Comparison of ENCODE assay signal across 8 mouse cellular contexts in the genomic region with DNA sequence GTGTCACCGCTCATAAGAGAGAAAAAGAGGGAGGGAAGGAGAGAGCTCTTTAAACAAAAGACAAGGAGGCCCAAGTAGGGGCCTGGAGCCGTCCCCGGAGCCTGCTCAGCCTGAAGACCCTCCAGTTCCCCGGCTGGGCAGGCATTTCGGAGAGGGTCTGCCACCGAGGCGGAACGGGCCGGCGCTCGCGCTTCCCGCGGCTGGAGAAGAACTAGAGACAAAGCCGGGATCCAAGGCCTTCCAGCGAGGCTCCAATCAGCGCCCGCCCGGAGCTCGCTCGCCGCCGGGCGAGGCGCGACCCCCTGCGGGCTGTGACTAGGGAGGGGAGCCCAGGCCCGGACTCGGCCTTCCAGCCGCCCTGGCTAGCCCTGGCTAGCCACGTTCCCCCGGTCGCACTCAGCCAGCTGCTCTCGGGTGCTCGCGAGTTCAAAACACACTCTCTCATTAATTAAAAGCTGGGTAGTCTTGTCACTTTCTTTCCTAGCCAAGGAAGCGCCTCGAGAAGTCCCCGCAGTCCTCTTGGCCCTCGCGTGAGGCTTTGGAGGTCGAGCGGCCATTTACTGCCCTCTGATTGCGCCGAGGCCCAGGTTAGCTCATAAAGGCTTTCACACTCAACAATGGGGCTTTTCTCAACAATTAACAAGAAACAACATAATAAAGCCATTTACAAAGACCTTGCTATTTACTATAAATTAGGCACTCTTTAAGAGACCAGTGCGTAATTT. TPM values are rescaled to one million over a fixed set of nuclear protein-coding genes. Genes with fewer than 3 reads are reported as not detected.
A peak's percentile ranks its signal among the peaks of the same experiment; 100 is the strongest.
DNase-seq lines count a peak whose midpoint lies in the region; ATAC-seq lines count a peak whose summit lies in the region.

No protein-coding gene starts in this region.

- peak overlapping the region; percentile 20 for H3K4me3 ChIP-seq in kidney, embryonic 14.5 days (ENCODE audit: low read length)
- H3K4me3 ChIP-seq in hindbrain, embryonic 11.5 days (ENCODE audit: low read depth, low read length): peak overlapping the region; percentile 93
- H3K4me3 ChIP-seq in midbrain, embryonic 10.5 days: peak overlapping the region; percentile 81

- H3K9ac ChIP-seq in kidney, embryonic 14.5 days (ENCODE audit: low read depth, low read length): peak overlapping the region; percentile 73
- H3K9ac ChIP-seq in hindbrain, embryonic 11.5 days (ENCODE audit: low read depth, low read length): peak overlapping the region; percentile 75

- 6% methylated on average over 46 of the region's 46 CpGs for WGBS in kidney, embryonic 14.5 days
- WGBS in hindbrain, embryonic 11.5 days: 1% methylated on average over 46 of the region's 46 CpGs
- under 1% methylated on average over 46 of the region's 46 CpGs for WGBS in midbrain, embryonic 10.5 days

- H3K27ac ChIP-seq in kidney, embryonic 14.5 days (ENCODE audit: low read depth, low read length): peak overlapping the region; percentile 92
- H3K27ac ChIP-seq in hindbrain, embryonic 11.5 days (ENCODE audit: low read depth, low read length): peak overlapping the region; percentile 95
- peak overlapping the region; percentile 100 for H3K27ac ChIP-seq in midbrain, embryonic 10.5 days (replicated peaks)

- H3K4me2 ChIP-seq in kidney, embryonic 14.5 days (replicated peaks; ENCODE audit: low read depth, low read length): peak overlapping the region; percentile 50
- H3K4me2 ChIP-seq in hindbrain, embryonic 11.5 days (replicated peaks; ENCODE audit: low read depth, low read length): peak overlapping the region; percentile 82

- H3K9me3 ChIP-seq in kidney, embryonic 14.5 days (ENCODE audit: control insufficient read depth, low read length): no peaks in the 10 kb centered on the region
- no peaks in the 10 kb centered on the region for H3K9me3 ChIP-seq in hindbrain, embryonic 11.5 days (ENCODE audit: control insufficient read depth, low read length)
- H3K9me3 ChIP-seq in midbrain, embryonic 10.5 days (replicated peaks): no peaks in the 10 kb centered on the region

- H3K36me3 ChIP-seq in kidney, embryonic 14.5 days (ENCODE audit: control insufficient read depth, insufficient read depth, low read length): no peaks in the 10 kb centered on the region
- no peaks in the 10 kb centered on the region for H3K36me3 ChIP-seq in hindbrain, embryonic 11.5 days (ENCODE audit: control insufficient read depth, insufficient read depth, low read length)
- peaks cover 10% of the 10 kb centered on the region for H3K36me3 ChIP-seq in midbrain, embryonic 10.5 days

- no peak for DNase-seq in kidney, adult 9 months
- peak; percentile 73 for DNase-seq in embryo, embryonic 10 days (ENCODE audit: low spot score)
- DNase-seq in hindbrain, embryonic 11.5 days (ENCODE audit: low spot score): peak; percentile 82
- DNase-seq in midbrain, embryonic 10.5 days (ENCODE audit: low spot score): peak; percentile 79
- DNase-seq in thymus, postnatal 4 days: no peak
- DNase-seq in gastrocnemius, adult 8-10 months (ENCODE audit: low spot score in 2 of 2): no peak

- H3K4me1 ChIP-seq in kidney, embryonic 14.5 days (ENCODE audit: control insufficient read depth, insufficient read depth, low read length): peaks cover 55% of the 10 kb centered on the region
- peaks cover 13% of the 10 kb centered on the region for H3K4me1 ChIP-seq in hindbrain, embryonic 11.5 days (replicated peaks; ENCODE audit: control insufficient read depth, insufficient read depth, low read length)
- H3K4me1 ChIP-seq in midbrain, embryonic 10.5 days: peaks cover 88% of the 10 kb centered on the region

- H3K27me3 ChIP-seq in kidney, embryonic 14.5 days (ENCODE audit: control insufficient read depth, insufficient read depth, low read length): no peaks in the 10 kb centered on the region
- no peaks in the 10 kb centered on the region for H3K27me3 ChIP-seq in hindbrain, embryonic 11.5 days (ENCODE audit: control insufficient read depth, insufficient read depth, low read length)
- no peaks in the 10 kb centered on the region for H3K27me3 ChIP-seq in midbrain, embryonic 10.5 days (ENCODE audit: low read depth, poor library complexity, severe bottlenecking)

- ATAC-seq in kidney, embryonic 14.5 days (ENCODE audit: low FRiP score, low TSS enrichment): peak; percentile 62
- ATAC-seq in hindbrain, embryonic 11.5 days (ENCODE audit: low FRiP score): peak; percentile 64
- no peak for ATAC-seq in megakaryocyte progenitor cell, adult 5-6 weeks (replicated peaks; ENCODE audit: poor library complexity)

RNA-seq across cellular contexts. Expression of a gene that starts 2.2 kb away (rescaled TPM):
- 9.4 and 10.0 TPM in 2 replicates for polyA plus RNA-seq in kidney, embryonic 14.5 days (2014; fragmentation: Nextera tagmentation; extraction: Ambion mirVana)
- 8.5 and 10.7 TPM in 2 replicates for polyA plus RNA-seq in hindbrain, embryonic 11.5 days (2014; fragmentation: Nextera tagmentation; extraction: Ambion mirVana)
- polyA plus RNA-seq in midbrain, embryonic 10.5 days (2016; fragmentation: Nextera tagmentation; extraction: Ambion mirVana): 25.0 and 25.1 TPM in 2 replicates
- total RNA-seq in gastrocnemius, adult 8-10 months (2022): under 1 TPM in 2 of 4 experiments, not detected in 2; 0.17 to 0.38 TPM
- not detected in 2 replicates for total RNA-seq in megakaryocyte progenitor cell, adult 5-6 weeks (2015)
- total RNA-seq in megakaryocyte progenitor cell, adult 5-6 weeks (2017): not detected in 2 replicates

RNA-seq across cellular contexts. Expression of a gene that starts 9.1 kb away (rescaled TPM):
- polyA plus RNA-seq in kidney, embryonic 14.5 days (2014; fragmentation: Nextera tagmentation; extraction: Ambion mirVana): 10.5 and 11.4 TPM in 2 replicates
- polyA plus RNA-seq in hindbrain, embryonic 11.5 days (2014; fragmentation: Nextera tagmentation; extraction: Ambion mirVana): 19.6 and 20.1 TPM in 2 replicates
- 19.3 and 22.7 TPM in 2 replicates for polyA plus RNA-seq in midbrain, embryonic 10.5 days (2016; fragmentation: Nextera tagmentation; extraction: Ambion mirVana)
- total RNA-seq in gastrocnemius, adult 8-10 months (2022): under 1 TPM; 0.07 to 0.34 (median 0.13) TPM
- total RNA-seq in megakaryocyte progenitor cell, adult 5-6 weeks (2015): not detected in 2 replicates
- 0.14 TPM in 1 of 2 replicates, not detected in the other for total RNA-seq in megakaryocyte progenitor cell, adult 5-6 weeks (2017)

RNA-seq across cellular contexts. Expression of a gene that starts 15.3 kb away (rescaled TPM):
- 58.7 and 74.9 TPM in 2 replicates for polyA plus RNA-seq in kidney, embryonic 14.5 days (2014; fragmentation: Nextera tagmentation; extraction: Ambion mirVana)
- 48.0 and 62.2 TPM in 2 replicates for polyA plus RNA-seq in hindbrain, embryonic 11.5 days (2014; fragmentation: Nextera tagmentation; extraction: Ambion mirVana)
- polyA plus RNA-seq in midbrain, embryonic 10.5 days (2016; fragmentation: Nextera tagmentation; extraction: Ambion mirVana): 66.9 and 71.0 TPM in 2 replicates
- total RNA-seq in gastrocnemius, adult 8-10 months (2022): 10 to 100 TPM; 17.3 to 22.4 (median 20.5) TPM
- total RNA-seq in megakaryocyte progenitor cell, adult 5-6 weeks (2015): 62.3 and 96.1 TPM in 2 replicates
- 41.4 and 57.9 TPM in 2 replicates for total RNA-seq in megakaryocyte progenitor cell, adult 5-6 weeks (2017)

RNA-seq across cellular contexts. Expression of a gene that starts 43.0 kb away (rescaled TPM):
- polyA plus RNA-seq in kidney, embryonic 14.5 days (2014; fragmentation: Nextera tagmentation; extraction: Ambion mirVana): not detected in 2 replicates
- polyA plus RNA-seq in hindbrain, embryonic 11.5 days (2014; fragmentation: Nextera tagmentation; extraction: Ambion mirVana): not detected in 2 replicates
- not detected in 2 replicates for polyA plus RNA-seq in midbrain, embryonic 10.5 days (2016; fragmentation: Nextera tagmentation; extraction: Ambion mirVana)
- total RNA-seq in gastrocnemius, adult 8-10 months (2022): not detected
- total RNA-seq in megakaryocyte progenitor cell, adult 5-6 weeks (2015): not detected in 2 replicates
- total RNA-seq in megakaryocyte progenitor cell, adult 5-6 weeks (2017): not detected in 2 replicates

Comparison
In these comparisons a context has a peak if more than half of its experiments do, and no peak if none do; other contexts are left out.
1. H3K4me3 ChIP-seq: peak in every context shown above with its lines; median percentile 93 in hindbrain, embryonic 11.5 days; 81 in midbrain, embryonic 10.5 days; 20 in kidney, embryonic 14.5 days.
2. DNase-seq: peak in embryo, embryonic 10 days (single experiment), hindbrain, embryonic 11.5 days (single experiment) and midbrain, embryonic 10.5 days (single experiment); none in kidney, adult 9 months (single experiment), thymus, postnatal 4 days (single experiment) and gastrocnemius, adult 8-10 months (0 of 2).
3. Peak in every context shown above with its lines, with median percentiles within 50 percentile points of each other: H3K27ac ChIP-seq.